Mouse (Mus musculus): ENCODE measurements around the gene Washc2. TPM values are rescaled to one million over a fixed set of nuclear protein-coding genes. Genes with fewer than 3 reads are reported as not detected.
"Not testable (repeated sequence)": the region's sequence is repeated elsewhere in the genome, so short reads cannot be mapped to it uniquely, and the experiment has no call there.

Gene Washc2
- polyA plus RNA-seq, 1 experiment from 2014 or later: 53.7 TPM

- Histone ChIP-seq H3K36me3 (no peaks in the 10 kb centered on the region), H3K27me3 (replicated peaks) (no peaks in the 10 kb centered on the region), H3K9me3 (no peaks in the 10 kb centered on the region), H3K4me3 (replicated peaks) (no peak overlapping the region), H3K9ac (no peak overlapping the region), H3K4me1 (replicated peaks) (0 out of 2 replicates have a peak, but pooled peaks cover 2% of the 10 kb centered on the region), H3K27ac (no peak overlapping the region), H3K4me2 (replicated peaks) (no peak overlapping the region)
- WGBS: 37% methylated on average over 3 of the region's 3 CpGs
- ATAC-seq: no peak
Measured at GRCm38 (mm10) chr6:116198173-116198572, 9.7 kb upstream of the Washc2 start.

GRCm38 (mm10) chr6:116199682-116200081 is 8.2 kb upstream of the Washc2 start:
- no peaks in the 10 kb centered on the region for H3K9me3 ChIP-seq
- H3K4me2 ChIP-seq (replicated peaks): no peak overlapping the region
- H3K27me3 ChIP-seq (replicated peaks): no peaks in the 10 kb centered on the region
- H3K4me1 ChIP-seq (replicated peaks): no peaks in the 10 kb centered on the region
- ATAC-seq: no peak
- 64% methylated on average over 2 of the region's 2 CpGs for WGBS
- no peak overlapping the region for H3K27ac ChIP-seq
- H3K4me3 ChIP-seq (replicated peaks): no peak overlapping the region
- no peaks in the 10 kb centered on the region for H3K36me3 ChIP-seq
- no peak overlapping the region for H3K9ac ChIP-seq

- Histone ChIP-seq H3K4me1 (replicated peaks) (no peaks in the 10 kb centered on the region), H3K27me3 (replicated peaks) (no peaks in the 10 kb centered on the region), H3K4me2 (replicated peaks) (no peak overlapping the region), H3K36me3 (peaks cover 9% of the 10 kb centered on the region; the same call in 1 of the 2 replicates), H3K9ac (no peak overlapping the region), H3K9me3 (no peaks in the 10 kb centered on the region), H3K27ac (no peak overlapping the region), H3K4me3 (replicated peaks) (no peak overlapping the region)
- ATAC-seq: no peak
- WGBS: 87% methylated on average over 11 of the region's 11 CpGs
Measured at GRCm38 (mm10) chr6:116227767-116228166, 19.9 kb downstream of the Washc2 start.

- no peak overlapping the region for H3K9ac ChIP-seq
- H3K4me3 ChIP-seq (replicated peaks): no peak overlapping the region
- H3K4me1 ChIP-seq (replicated peaks): no peaks in the 10 kb centered on the region
- 0 out of 2 replicates have a peak, but pooled peaks have one; percentile 39 for ATAC-seq
- peaks cover 11% of the 10 kb centered on the region; the same call in 1 of the 2 replicates for H3K36me3 ChIP-seq
- no peak overlapping the region for H3K4me2 ChIP-seq (replicated peaks)
- H3K27ac ChIP-seq: no peak overlapping the region
- 61% methylated on average over 12 of the region's 12 CpGs for WGBS
- no peaks in the 10 kb centered on the region for H3K9me3 ChIP-seq
- H3K27me3 ChIP-seq (replicated peaks): no peaks in the 10 kb centered on the region
Measured at GRCm38 (mm10) chr6:116228785-116229525, 21.1 kb downstream of the Washc2 start.

GRCm38 (mm10) chr6:116234821-116235220 is 27.0 kb downstream of the Washc2 start:
- H3K9ac ChIP-seq; H3K36me3 ChIP-seq; H3K27ac ChIP-seq; H3K9me3 ChIP-seq; ATAC-seq; H3K4me1 ChIP-seq (replicated peaks); H3K4me2 ChIP-seq (replicated peaks); H3K4me3 ChIP-seq (replicated peaks); H3K27me3 ChIP-seq (replicated peaks): not testable (repeated sequence)
- WGBS: 88% methylated on average over 2 of the region's 2 CpGs

- Histone ChIP-seq H3K27me3 (replicated peaks) (no peaks in the 10 kb centered on the region), H3K27ac (no peak overlapping the region), H3K4me1 (replicated peaks) (no peaks in the 10 kb centered on the region), H3K9me3 (no peaks in the 10 kb centered on the region), H3K4me2 (replicated peaks) (no peak overlapping the region), H3K9ac (no peak overlapping the region), H3K36me3 (peaks cover 8% of the 10 kb centered on the region; the same call in 1 of the 2 replicates), H3K4me3 (replicated peaks) (no peak overlapping the region)
- 90% methylated on average over 5 of the region's 5 CpGs for WGBS
- ATAC-seq: no peak
Measured at GRCm38 (mm10) chr6:116235336-116235735, 27.5 kb downstream of the Washc2 start.

GRCm38 (mm10) chr6:116238083-116238482 is 30.2 kb downstream of the Washc2 start:
- H3K4me3 ChIP-seq (replicated peaks): no peak overlapping the region
- H3K27ac ChIP-seq: no peak overlapping the region
- peaks cover 7% of the 10 kb centered on the region; the same call in 1 of the 2 replicates for H3K36me3 ChIP-seq
- ATAC-seq: no peak
- H3K4me2 ChIP-seq (replicated peaks): no peak overlapping the region
- no peak overlapping the region for H3K9ac ChIP-seq
- WGBS: 87% methylated on average over 5 of the region's 5 CpGs
- no peaks in the 10 kb centered on the region for H3K9me3 ChIP-seq
- H3K27me3 ChIP-seq (replicated peaks): no peaks in the 10 kb centered on the region
- H3K4me1 ChIP-seq (replicated peaks): no peaks in the 10 kb centered on the region

- no peak for ATAC-seq
- Histone ChIP-seq H3K4me1 (replicated peaks) (no peaks in the 10 kb centered on the region), H3K9me3 (no peaks in the 10 kb centered on the region), H3K36me3 (peaks cover 7% of the 10 kb centered on the region; the same call in 1 of the 2 replicates), H3K4me3 (replicated peaks) (no peak overlapping the region), H3K27me3 (replicated peaks) (no peaks in the 10 kb centered on the region), H3K9ac (no peak overlapping the region), H3K4me2 (replicated peaks) (no peak overlapping the region), H3K27ac (no peak overlapping the region)
- 76% methylated on average over 2 of the region's 2 CpGs for WGBS
Measured at GRCm38 (mm10) chr6:116240371-116240770, 32.5 kb downstream of the Washc2 start.

GRCm38 (mm10) chr6:116259649-116260048 is 51.8 kb downstream of the Washc2 start:
- peaks cover 12% of the 10 kb centered on the region; the same call in 1 of the 2 replicates for H3K36me3 ChIP-seq
- H3K4me1 ChIP-seq (replicated peaks): no peaks in the 10 kb centered on the region
- no peak overlapping the region for H3K4me3 ChIP-seq (replicated peaks)
- H3K4me2 ChIP-seq (replicated peaks): no peak overlapping the region
- no peaks in the 10 kb centered on the region for H3K9me3 ChIP-seq
- no peak for ATAC-seq
- no peaks in the 10 kb centered on the region for H3K27me3 ChIP-seq (replicated peaks)
- no peak overlapping the region for H3K27ac ChIP-seq
- 97% methylated on average over 4 of the region's 4 CpGs for WGBS
- no peak overlapping the region for H3K9ac ChIP-seq

GRCm38 (mm10) chr6:116260481-116260880 is 52.6 kb downstream of the Washc2 start:
- Histone ChIP-seq H3K36me3 (peaks cover 12% of the 10 kb centered on the region; the same call in 1 of the 2 replicates), H3K9me3 (no peaks in the 10 kb centered on the region), H3K4me2 (replicated peaks) (no peak overlapping the region), H3K4me3 (replicated peaks) (no peak overlapping the region), H3K27me3 (replicated peaks) (no peaks in the 10 kb centered on the region), H3K27ac (no peak overlapping the region), H3K4me1 (replicated peaks) (no peaks in the 10 kb centered on the region), H3K9ac (no peak overlapping the region)
- ATAC-seq: no peak
- 88% methylated on average over 5 of the region's 5 CpGs for WGBS

- Histone ChIP-seq H3K4me1 (replicated peaks) (no peaks in the 10 kb centered on the region), H3K9ac (no peak overlapping the region), H3K27ac (no peak overlapping the region), H3K4me3 (replicated peaks) (no peak overlapping the region), H3K27me3 (replicated peaks) (no peaks in the 10 kb centered on the region), H3K4me2 (replicated peaks) (no peak overlapping the region), H3K36me3 (peaks cover 12% of the 10 kb centered on the region; the same call in 1 of the 2 replicates), H3K9me3 (no peaks in the 10 kb centered on the region)
- ATAC-seq: no peak
- WGBS: 91% methylated on average over 1 of the region's 1 CpGs
Measured at GRCm38 (mm10) chr6:116262824-116263223, 55.0 kb downstream of the Washc2 start.

GRCm38 (mm10) chr6:116264018-116264651 is 56.3 kb downstream of the Washc2 start, which contains the start of gene Zfand4:
Zfand4 (plus strand) TSS chr6:116264222.
- no peaks in the 10 kb centered on the region for H3K27me3 ChIP-seq (replicated peaks)
- H3K4me3 ChIP-seq (replicated peaks): peak within 1 kb of the TSS; percentile 59
- H3K9me3 ChIP-seq: no peaks in the 10 kb centered on the region
- WGBS: under 1% methylated on average over 65 of the region's 67 CpGs
- ATAC-seq: peak; percentile 99
- peak within 1 kb of the TSS; percentile 32; the same call in 1 of the 2 replicates for H3K27ac ChIP-seq
- H3K4me1 ChIP-seq (replicated peaks): no peaks in the 10 kb centered on the region
- peak within 1 kb of the TSS; percentile 71 for H3K4me2 ChIP-seq (replicated peaks)
- H3K36me3 ChIP-seq: peaks cover 9% of the 10 kb centered on the region; the same call in 1 of the 2 replicates
- peak within 1 kb of the TSS; percentile 69 for H3K9ac ChIP-seq

Data from intestine, embryonic 15.5 days (tissue).